Mouse (Mus musculus) liver (tissue): Measurements from ENCODE around the gene Sez6l.
A peak's percentile ranks its signal among the peaks of the same experiment; 100 is the strongest.

ENCODE experiments used
- DNase-seq: peaks from one replicate; pipeline ENCODE4 v3.0.0-alpha.2; 2020; ENCODE audit warnings: mixed read lengths

The Sez6l gene

DNA sequence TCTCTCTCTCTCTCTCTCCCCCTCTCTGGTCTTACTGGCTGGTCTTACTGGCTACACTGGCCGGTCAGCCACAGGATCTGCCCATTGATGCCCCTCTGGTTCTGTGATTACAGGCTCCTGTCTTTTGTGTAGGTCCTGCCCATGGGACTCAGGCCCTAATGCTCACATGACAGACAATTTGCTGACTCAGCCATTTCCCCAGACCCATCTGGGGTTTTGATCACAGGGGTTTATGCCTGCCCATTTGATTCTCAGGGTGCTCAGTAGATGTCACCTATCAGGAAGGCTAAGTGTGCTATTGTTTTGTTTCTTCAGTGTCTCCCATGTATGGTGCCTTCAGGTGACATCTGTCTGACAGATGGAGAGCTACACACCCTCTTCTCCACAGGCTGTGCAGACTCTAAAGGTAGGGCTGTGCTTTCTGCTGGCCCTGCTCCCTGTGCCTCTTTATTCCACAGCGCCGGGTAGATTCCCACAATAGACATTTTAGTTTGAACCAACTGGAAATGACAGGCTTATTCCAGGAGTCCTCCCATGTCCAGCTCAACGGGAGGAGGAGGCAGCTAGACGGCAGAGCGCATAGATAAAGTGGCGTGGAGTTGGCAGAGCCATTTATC lies 80.1 kb downstream of the Sez6l start:
- DNase-seq = no peak

GRCm38 (mm10) chr5:112493492-112493891 lies 83.5 kb downstream of the Sez6l start:
- peak; percentile 62 for DNase-seq

DNA sequence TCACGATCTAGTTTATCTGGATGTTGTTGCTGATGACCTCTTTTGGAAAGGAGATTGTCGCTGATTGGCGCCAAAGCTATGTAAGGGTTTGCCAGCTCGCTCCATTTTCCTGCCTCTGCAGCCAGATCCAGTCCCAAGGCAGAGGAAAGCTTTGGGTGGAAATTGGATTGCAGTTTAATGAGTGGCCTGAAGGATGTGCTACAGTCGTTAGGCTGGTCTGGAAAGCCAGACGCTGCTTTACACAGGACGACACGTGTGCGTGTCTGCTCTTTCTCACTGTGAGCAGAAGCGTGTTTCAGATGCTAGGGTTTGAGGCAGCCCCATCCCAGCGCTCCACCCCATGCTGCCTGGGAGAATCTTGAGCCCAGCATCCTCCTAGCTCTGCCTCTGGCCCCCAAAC lies 85.5 kb downstream of the Sez6l start:
- DNase-seq = no peak

- DNase-seq = peak; percentile 47
Measured at GRCm38 (mm10) chr5:112488101-112488776, 88.7 kb downstream of the Sez6l start.

GRCm38 (mm10) chr5:112487504-112487903 lies 89.5 kb downstream of the Sez6l start:
- no peak for DNase-seq

DNA sequence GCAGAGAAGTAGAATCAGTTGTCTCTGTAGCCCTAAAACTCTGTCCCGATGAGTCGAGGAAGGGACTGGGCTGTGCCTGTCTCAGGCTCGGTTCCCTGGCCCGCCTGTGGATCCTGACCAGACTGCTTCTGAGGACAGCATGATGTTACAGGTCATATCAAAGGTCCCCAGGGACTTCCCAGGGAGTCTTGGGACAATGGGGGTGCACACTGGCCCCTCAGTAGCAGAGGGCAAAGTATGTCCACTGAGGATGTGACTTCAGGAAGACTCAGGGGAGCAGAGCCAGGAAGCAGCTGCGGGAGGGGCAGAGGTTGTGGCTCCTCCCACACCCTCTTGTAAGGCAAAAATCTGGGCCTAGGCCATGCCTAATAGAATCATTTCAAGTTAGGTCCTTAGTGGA lies 90.6 kb downstream of the Sez6l start:
- no peak for DNase-seq

GRCm38 (mm10) chr5:112484924-112485715 lies 91.9 kb downstream of the Sez6l start:
- DNase-seq = no peak

DNA sequence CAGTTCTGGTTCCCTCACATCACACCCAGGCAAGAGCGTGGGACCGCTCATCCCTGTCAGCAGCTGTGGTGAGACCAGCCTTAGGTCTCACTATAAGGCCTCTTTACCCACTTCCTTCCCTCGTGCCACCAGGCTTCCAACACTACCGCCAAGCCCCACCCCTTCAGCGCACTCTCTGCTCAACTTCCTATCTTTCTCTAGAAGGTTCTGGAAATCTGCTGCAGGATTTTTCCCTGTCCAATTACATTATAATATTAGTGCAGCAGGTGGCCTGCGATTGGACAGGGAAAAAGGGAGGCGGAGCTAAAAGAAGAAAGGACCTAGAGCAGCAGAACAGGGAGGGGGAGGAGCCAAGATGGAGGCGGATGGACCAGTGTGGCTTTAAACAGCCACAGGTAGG lies 94.0 kb downstream of the Sez6l start:
- DNase-seq = no peak

DNA sequence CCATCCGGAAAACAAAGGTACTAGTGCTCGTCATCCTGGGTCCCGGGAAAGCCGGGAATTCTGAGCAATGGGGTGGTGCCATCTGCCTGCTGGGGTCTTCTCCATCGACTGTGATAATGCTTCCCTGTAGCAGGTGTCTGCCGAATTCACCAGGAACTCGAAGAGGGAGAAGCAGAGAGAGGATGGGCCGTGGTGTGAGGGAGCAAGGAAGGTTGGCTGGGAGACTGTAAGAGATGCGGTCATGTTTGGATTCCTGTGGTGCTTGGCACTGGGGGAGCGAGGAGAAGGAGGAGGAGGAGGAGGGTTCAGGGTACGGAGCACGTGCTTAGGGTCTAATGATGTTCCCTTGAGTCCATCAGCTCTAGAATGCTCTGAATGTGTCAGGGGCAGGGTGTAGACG lies 94.4 kb downstream of the Sez6l start:
- no peak for DNase-seq

GRCm38 (mm10) chr5:112481946-112482410 lies 95.0 kb downstream of the Sez6l start:
- DNase-seq = no peak

DNA sequence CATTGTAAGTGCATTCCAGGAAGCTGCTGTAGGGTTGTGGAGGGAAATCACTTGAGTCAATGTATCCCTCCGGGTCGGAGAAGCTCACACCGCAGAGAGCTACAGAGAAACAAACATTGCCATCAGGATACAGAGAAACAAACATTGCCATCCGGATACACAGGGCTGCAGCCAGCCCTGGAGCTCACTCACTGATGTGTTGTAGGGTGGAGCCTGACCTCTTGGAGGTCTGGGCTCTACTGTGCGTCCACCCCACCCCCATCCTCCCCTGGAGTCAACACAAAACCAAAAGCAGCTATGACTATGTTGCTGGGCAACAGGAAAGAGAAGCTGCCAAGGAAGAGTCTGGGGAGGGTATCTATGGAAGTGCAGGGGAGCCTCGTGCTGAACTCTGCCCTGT lies 103.5 kb downstream of the Sez6l start:
- no peak for DNase-seq

DNA sequence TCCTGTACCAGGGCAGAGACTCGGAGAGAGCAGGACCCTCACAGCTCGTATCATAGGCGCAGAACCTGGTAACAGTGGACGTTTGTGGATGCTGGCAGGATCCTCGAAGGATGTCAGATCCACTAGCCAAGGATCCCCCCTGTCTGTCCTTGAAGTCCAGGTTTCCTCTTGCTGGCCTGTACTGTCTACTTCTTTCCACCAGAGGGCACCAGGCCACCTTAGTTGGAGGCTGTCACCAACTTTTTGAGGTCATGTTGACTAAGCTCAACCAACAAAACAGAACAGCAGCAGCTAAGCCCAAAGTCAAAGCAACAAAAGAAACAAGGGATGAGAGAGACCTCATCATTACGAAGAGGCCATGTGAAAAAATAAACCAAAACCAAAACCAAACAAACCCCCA lies 106.8 kb downstream of the Sez6l start:
- no peak for DNase-seq

- DNase-seq = no peak
Measured at GRCm38 (mm10) chr5:112468986-112469581, 107.9 kb downstream of the Sez6l start.

DNA sequence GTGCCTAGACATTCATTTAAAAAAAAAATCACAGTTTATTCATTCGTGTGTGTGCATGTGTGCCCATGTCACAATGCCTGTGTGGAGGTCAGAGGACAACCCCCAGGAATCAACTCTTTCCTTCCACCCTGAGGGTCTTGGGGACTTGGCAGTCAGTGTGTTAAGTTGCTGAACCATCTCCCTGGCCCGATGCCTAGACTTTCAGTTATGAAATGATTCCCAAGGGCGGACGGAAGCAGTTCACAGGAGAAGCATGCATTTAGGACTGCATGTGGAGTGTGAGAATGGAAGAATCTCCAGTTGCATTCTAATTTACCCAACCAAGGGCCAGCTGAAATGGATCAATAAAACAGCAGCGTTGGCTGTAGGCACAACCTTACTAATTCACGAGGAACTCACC lies 110.7 kb downstream of the Sez6l start:
- DNase-seq = no peak

DNA sequence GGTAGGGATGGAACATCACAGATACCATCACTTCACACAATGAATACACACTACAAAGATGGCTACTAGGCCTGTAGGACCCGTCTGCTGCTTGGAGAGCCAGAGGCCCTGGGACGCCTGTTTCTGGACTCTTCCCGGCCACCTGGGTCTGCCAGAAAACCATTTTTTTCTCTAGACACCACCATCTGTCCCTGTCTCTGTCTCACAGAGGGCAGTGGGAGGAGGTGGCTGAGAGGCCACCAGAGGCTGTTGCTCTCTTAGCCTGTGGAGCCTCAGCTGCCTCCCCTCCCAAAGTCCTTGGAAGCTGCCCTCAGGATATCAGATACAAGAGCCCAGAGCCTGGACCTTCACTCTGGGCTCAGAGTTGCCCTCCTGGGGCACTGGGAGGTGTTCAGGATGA lies 117.1 kb downstream of the Sez6l start:
- no peak for DNase-seq

DNA sequence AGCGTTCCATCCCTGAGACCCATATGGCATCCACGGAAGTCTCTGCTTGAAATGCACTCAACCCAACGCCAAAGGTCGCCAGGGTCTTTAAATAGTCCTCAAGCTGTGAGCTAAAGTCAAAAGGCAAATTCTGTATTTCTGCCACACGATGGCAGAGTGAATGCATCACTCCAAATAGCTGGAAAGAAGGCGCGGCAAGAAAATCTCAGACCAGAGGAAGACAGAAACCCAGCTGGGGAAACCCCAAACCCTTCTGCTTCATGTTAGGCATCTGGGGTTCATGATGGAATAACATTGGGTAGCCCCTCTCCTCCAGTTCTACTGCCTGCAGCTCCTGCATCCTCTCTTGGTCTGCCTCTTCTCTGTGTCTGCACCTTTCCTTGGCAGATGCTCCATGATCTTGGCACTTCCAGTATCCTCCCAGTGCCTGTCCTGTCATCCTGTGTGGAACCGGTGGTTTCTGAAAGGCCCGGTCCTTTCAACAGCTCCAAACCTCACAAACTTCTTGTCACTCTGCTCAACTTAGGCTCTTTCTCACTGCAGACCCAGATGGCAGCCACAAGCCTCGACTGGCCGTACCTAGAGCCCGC lies 121.9 kb downstream of the Sez6l start:
- DNase-seq = no peak

DNA sequence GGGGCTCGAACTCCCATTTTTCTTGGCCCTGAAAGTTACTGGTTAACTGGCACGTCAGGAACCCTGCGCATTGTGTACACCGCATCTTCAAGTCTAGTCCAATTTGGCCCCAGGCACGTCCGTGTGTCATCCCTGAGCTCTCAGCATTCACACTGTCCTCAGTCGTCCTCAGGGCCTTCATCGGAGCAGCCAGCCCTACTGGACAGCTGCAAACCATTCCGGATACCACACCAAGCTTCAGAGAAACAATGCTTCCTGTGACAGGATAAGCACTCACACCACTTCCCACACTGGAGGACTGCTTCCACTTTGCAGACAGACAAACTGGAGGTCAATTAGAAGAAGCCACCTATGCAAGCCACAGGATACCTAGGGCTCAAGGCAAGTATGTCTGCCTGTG lies 123.9 kb downstream of the Sez6l start:
- no peak for DNase-seq

DNA sequence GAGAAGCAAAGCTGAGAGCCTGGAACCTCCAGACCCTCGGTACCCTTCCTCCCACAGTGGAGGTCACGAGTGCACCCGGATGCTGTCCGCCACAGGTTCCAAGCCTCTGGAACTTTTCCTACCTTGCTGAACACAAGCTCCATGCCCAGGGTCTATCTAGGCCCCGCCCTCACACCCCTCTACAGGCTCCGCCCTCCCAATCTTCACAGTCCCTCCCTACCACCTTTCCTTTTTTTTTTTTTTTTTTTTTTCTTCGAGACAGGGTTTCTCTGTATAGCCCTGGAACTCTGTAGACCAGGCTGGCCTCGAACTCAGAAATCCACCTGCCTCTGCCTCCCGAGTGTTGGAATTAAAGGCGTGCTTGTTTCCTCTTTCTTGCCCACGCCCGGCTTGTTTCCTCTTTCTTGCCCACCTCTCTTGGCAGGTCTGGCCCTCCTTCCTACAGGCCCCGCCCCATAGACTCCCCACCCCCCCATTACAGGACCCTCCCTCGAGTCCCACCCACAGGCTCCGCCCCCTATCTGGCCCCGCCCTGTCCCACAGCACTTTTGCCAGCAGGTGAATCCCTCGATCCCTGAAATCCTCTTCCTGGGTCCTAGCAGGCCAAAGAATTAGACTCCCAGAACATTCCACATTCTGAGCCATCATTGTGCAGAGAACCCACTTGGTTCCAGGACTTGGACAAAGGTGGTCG lies 128.1 kb downstream of the Sez6l start, which contains the start of gene Gm6588:
Gene Gm6588 (plus strand): TSS at position 680 of the 694 bp plus-strand sequence.
- no peak for DNase-seq

- DNase-seq = no peak
Measured at GRCm38 (mm10) chr5:112438535-112438934, 138.4 kb downstream of the Sez6l start.

DNA sequence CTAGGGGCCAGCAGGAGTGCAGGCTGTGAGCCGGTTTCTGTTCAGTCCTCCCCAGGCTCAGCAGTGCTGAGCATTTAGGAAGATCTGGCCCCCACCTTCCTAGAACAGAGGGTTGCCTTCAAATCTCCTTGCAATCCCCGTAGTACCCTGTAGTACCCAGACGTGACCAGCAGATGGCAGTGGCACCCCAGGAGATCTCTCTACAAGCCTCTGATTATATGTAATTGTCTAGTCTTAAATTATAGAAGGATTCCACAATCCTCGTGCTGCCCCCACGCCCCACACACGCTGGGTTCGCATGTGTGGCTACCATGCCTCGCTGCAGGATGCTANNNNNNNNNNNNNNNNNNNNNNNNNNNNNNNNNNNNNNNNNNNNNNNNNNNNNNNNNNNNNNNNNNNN lies 144.0 kb downstream of the Sez6l start:
- DNase-seq = peak; percentile 68

GRCm38 (mm10) chr5:112432033-112432432 lies 145.0 kb downstream of the Sez6l start:
- no peak for DNase-seq

GRCm38 (mm10) chr5:112431120-112431775 lies 145.7 kb downstream of the Sez6l start:
- no peak for DNase-seq
